Mouse (Mus musculus) olfactory bulb, adult 2 months (tissue): ENCODE results near the gene Enpep.

ENCODE experiments used
- CTCF ChIP-seq: fragments of 200-500 bp; IDR thresholded peaks from 2 replicates; pipeline ENCODE4 v1.5.1; 2012; ENCODE audit warnings: low read depth, mild to moderate bottlenecking, low read length, moderate library complexity; ENCODE audit not compliant: insufficient read depth
- POLR2A ChIP-seq: fragments of 200-500 bp; IDR thresholded peaks from 2 replicates; pipeline ENCODE4 v1.6.1; 2012; ENCODE audit warnings: mild to moderate bottlenecking, low read depth, low read length, moderate library complexity; ENCODE audit not compliant: insufficient read depth

DNA sequence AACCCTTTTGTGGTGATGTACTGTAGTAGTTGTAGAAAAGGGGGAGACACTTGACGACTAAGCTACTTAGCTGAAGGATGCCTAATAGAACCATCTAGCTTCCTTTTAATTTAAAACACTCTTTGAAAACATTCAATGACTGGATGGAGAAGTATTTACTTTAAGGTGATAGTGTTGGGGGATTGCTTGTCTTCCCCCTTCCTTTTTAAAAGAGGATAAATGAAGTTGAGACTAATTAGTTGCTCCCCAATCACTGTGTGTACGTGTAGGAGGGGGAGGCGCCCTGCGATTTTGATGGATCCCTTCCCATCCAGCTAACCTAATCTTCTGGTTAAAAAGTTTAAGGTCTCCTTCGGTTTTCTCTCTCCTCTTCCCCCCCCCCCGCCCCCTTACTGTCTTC is 109.1 kb downstream of the Enpep start:
- TF ChIP-seq CTCF (no peak), POLR2A (no peak)
